Mouse (Mus musculus) hindbrain, postnatal 0 days (tissue): ENCODE results near the gene Ruvbl1. TPM values are rescaled to one million over a fixed set of nuclear protein-coding genes. Genes with fewer than 3 reads are reported as not detected.

Experiments
- ATAC-seq: fragments of 200-750 bp; cut with Nextera tagmentation; 2 replicates; pipeline ENCODE4 v1.8.0; 2017; ENCODE audit warnings: mild to moderate bottlenecking, moderate TSS enrichment, moderate library complexity
- DNase-seq: peaks from one replicate; pipeline ENCODE4 v3.0.0-alpha.2; 2015; ENCODE audit warnings: low spot score
- H3K27ac ChIP-seq: fragments of 300-500 bp; sonication (generic); 2 replicates; pipeline ENCODE4 v1.5.1; 2014; ENCODE audit warnings: mild to moderate bottlenecking
- H3K27me3 ChIP-seq: fragments of 300-500 bp; sonication (generic); 2 replicates; pipeline ENCODE4 v1.6.1; 2014; ENCODE audit warnings: low read length, mixed read lengths; ENCODE audit not compliant: insufficient read depth
- H3K36me3 ChIP-seq: fragments of 300-500 bp; sonication (generic); 2 replicates; pipeline ENCODE4 v1.6.1; 2014; ENCODE audit warnings: low read length, mixed read lengths; ENCODE audit not compliant: insufficient read depth
- H3K4me1 ChIP-seq: fragments of 300-500 bp; sonication (generic); 2 replicates; pipeline ENCODE4 v1.6.1; 2014; ENCODE audit warnings: antibody characterized with exemption, low read length, mixed read lengths; ENCODE audit not compliant: insufficient read depth
- H3K4me2 ChIP-seq: fragments of 300-500 bp; sonication (generic); 2 replicates; pipeline ENCODE4 v1.6.1; 2014; ENCODE audit warnings: low read depth, mild to moderate bottlenecking, low read length, moderate library complexity, mixed read lengths
- H3K4me3 ChIP-seq: fragments of 300-500 bp; sonication (generic); 2 replicates; pipeline ENCODE4 v1.5.1; 2014; ENCODE audit warnings: low read length
- H3K9ac ChIP-seq: fragments of 300-500 bp; sonication (generic); replicated peaks from 2 replicates; pipeline ENCODE4 v1.6.1; 2014; ENCODE audit warnings: mild to moderate bottlenecking, low read length, moderate library complexity, mixed read lengths
- H3K9me3 ChIP-seq: fragments of 300-500 bp; sonication (generic); 2 replicates; pipeline ENCODE4 v1.6.1; 2016; ENCODE audit warnings: low read length, mixed read lengths
- CTCF ChIP-seq: IDR thresholded peaks from 2 replicates; pipeline ENCODE4 v1.5.1; 2016; ENCODE audit warnings: antibody characterized with exemption, control low read depth, low read depth
- WGBS: fragments of 180-500 bp; shearing (Covaris S2); extraction: QIAGEN DNeasy Blood & Tissue Kit; methylation state at CpG from one replicate; pipeline ENCODE4 v1.1.7; 2014; 5-methylcytosine and 5-hydroxymethylcytosine counted together
- polyA plus RNA-seq: library from polyadenylated mRNA; unstranded; fragments of >200 nt; fragmentation: Nextera tagmentation; extraction: Ambion mirVana; gene quantifications from 2 replicates; pipeline ENCODE4 v1.2.1, GENCODE M21; 2015
- total RNA-seq: library from RNA; depleted of rRNA; stranded (reverse); fragments of >200 nt; gene quantifications from 2 replicates; pipeline ENCODE4 v1.2.3, GENCODE M21; 2014

The Ruvbl1 gene
- total and polyA plus RNA-seq, 2 experiments from 2014 or later, result 42.5 to 74.0 TPM

GRCm38 (mm10) chr6:88489834-88490233, 24.6 kb downstream of the Ruvbl1 start:
- DNase-seq (no peak), ATAC-seq (no peak)
- TF ChIP-seq CTCF, result no peak
- 78% methylated on average over 6 of the region's 6 CpGs for WGBS
- H3K9me3 ChIP-seq, result no peaks in the 10 kb centered on the region
- no peak overlapping the region for H3K27ac ChIP-seq
- no peak overlapping the region for H3K9ac ChIP-seq
- no peaks in the 10 kb centered on the region for H3K27me3 ChIP-seq
- H3K4me3 ChIP-seq, result no peak overlapping the region
- 0 out of 2 replicates have a peak, but pooled peaks cover 8% of the 10 kb centered on the region for H3K36me3 ChIP-seq
- 0 out of 2 replicates have a peak, but pooled peaks cover 4% of the 10 kb centered on the region for H3K4me1 ChIP-seq
- H3K4me2 ChIP-seq, result no peak overlapping the region

- ATAC-seq (peak; percentile 86), DNase-seq (peak; percentile 85)
- TF ChIP-seq CTCF, result no peak
- Histone ChIP-seq H3K4me1 (0 out of 2 replicates have a peak, but pooled peaks cover 4% of the 10 kb centered on the region), H3K36me3 (no peaks in the 10 kb centered on the region), H3K9me3 (no peaks in the 10 kb centered on the region), H3K4me2 (no peak overlapping the region), H3K9ac (no peak overlapping the region; the same call in 1 of the 2 replicates), H3K27me3 (no peaks in the 10 kb centered on the region), H3K27ac (no peak overlapping the region), H3K4me3 (no peak overlapping the region)
- 50% methylated on average over 12 of the region's 12 CpGs for WGBS
Measured at GRCm38 (mm10) chr6:88490629-88491354, 25.6 kb downstream of the Ruvbl1 start.

- Histone ChIP-seq H3K36me3 (peaks cover 8% of the 10 kb centered on the region; the same call in 1 of the 2 replicates), H3K9ac (no peak overlapping the region), H3K4me2 (no peak overlapping the region), H3K4me3 (no peak overlapping the region), H3K9me3 (no peaks in the 10 kb centered on the region), H3K27me3 (no peaks in the 10 kb centered on the region), H3K4me1 (no peaks in the 10 kb centered on the region), H3K27ac (no peak overlapping the region)
- WGBS, result 61% methylated on average over 6 of the region's 6 CpGs
- DNase-seq (peak; percentile 48), ATAC-seq (no peak)
- TF ChIP-seq CTCF, result no peak
Measured at GRCm38 (mm10) chr6:88493712-88494111, 28.5 kb downstream of the Ruvbl1 start.

- H3K27ac ChIP-seq, result peak overlapping the region; percentile 77
- DNase-seq (peak; percentile 90), ATAC-seq (peak; percentile 92)
- H3K4me1 ChIP-seq, result no peaks in the 10 kb centered on the region
- H3K27me3 ChIP-seq, result no peaks in the 10 kb centered on the region
- H3K36me3 ChIP-seq, result peaks cover 28% of the 10 kb centered on the region
- H3K4me2 ChIP-seq, result peak overlapping the region; percentile 79
- peak; percentile 83 for TF ChIP-seq CTCF
- 3% methylated on average over 76 of the region's 76 CpGs for WGBS
- H3K9ac ChIP-seq, result peak overlapping the region; percentile 73
- no peaks in the 10 kb centered on the region for H3K9me3 ChIP-seq
- peak overlapping the region; percentile 47 for H3K4me3 ChIP-seq
Measured at GRCm38 (mm10) chr6:88499481-88500404, 34.5 kb downstream of the Ruvbl1 start.

- H3K36me3 ChIP-seq, result peaks cover 33% of the 10 kb centered on the region
- peak; percentile 30 for ATAC-seq
- H3K27ac ChIP-seq, result no peak overlapping the region
- no peaks in the 10 kb centered on the region for H3K9me3 ChIP-seq
- peak overlapping the region; percentile 79 for H3K4me2 ChIP-seq
- H3K27me3 ChIP-seq, result no peaks in the 10 kb centered on the region
- peak overlapping the region; percentile 47 for H3K4me3 ChIP-seq
- DNase-seq, result no peak
- H3K4me1 ChIP-seq, result no peaks in the 10 kb centered on the region
- WGBS, result 10% methylated on average over 3 of the region's 3 CpGs
- no peak for TF ChIP-seq CTCF
- peak overlapping the region; percentile 73; the same call in 1 of the 2 replicates for H3K9ac ChIP-seq
Measured at GRCm38 (mm10) chr6:88500405-88500767, 35.2 kb downstream of the Ruvbl1 start.

- no peaks in the 10 kb centered on the region for H3K4me1 ChIP-seq
- ATAC-seq (no peak), DNase-seq (no peak)
- WGBS, result 84% methylated on average over 13 of the region's 13 CpGs
- 0 out of 2 replicates have a peak, but pooled peaks have one; percentile 6 for TF ChIP-seq CTCF
- no peak overlapping the region for H3K4me2 ChIP-seq
- H3K27ac ChIP-seq, result no peak overlapping the region
- no peak overlapping the region for H3K9ac ChIP-seq
- H3K27me3 ChIP-seq, result no peaks in the 10 kb centered on the region
- H3K9me3 ChIP-seq, result no peaks in the 10 kb centered on the region
- no peak overlapping the region for H3K4me3 ChIP-seq
- peaks cover 51% of the 10 kb centered on the region for H3K36me3 ChIP-seq
Measured at GRCm38 (mm10) chr6:88502030-88502970, 37.1 kb downstream of the Ruvbl1 start.
